Mouse (Mus musculus) C2C12 (cell line): Measurements from ENCODE around the gene Dab2.

Experiments used
- CTCF ChIP-seq: IDR thresholded peaks from one replicate; pipeline ENCODE4 v1.5.1; 2011; ENCODE audit not compliant: control insufficient read depth, insufficient read depth, insufficient read length
- MYOG ChIP-seq: IDR thresholded peaks from one replicate; pipeline ENCODE4 v1.6.1; 2011; ENCODE audit not compliant: control insufficient read depth, insufficient read length; ENCODE audit errors: extremely low read depth
- USF1 ChIP-seq: IDR thresholded peaks from one replicate; pipeline ENCODE4 v1.6.1; 2011; ENCODE audit warnings: low read depth, mild to moderate bottlenecking, control low read depth, moderate library complexity

DNA sequence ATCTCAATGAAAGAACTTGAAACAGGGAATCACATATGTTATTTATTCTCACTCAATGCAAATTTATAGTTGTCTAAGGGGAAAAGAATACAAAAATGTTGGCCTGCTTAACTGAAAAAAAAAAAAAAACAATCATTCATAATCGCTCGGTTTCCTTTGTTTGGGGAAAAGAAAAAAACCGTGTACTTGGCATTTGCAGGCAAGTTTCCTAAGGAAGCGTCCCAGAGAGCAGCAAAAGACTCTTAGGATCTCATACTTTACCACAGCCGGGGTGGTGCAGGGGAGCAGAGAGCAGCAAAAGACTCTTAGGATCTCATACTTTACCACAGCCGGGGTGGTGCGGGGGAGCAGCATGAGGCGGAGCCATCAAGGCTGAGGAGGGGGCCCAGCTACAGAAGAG is 161.8 kb downstream of the Dab2 start:
- no peak for TF ChIP-seq USF1
- TF ChIP-seq CTCF = no peak
- TF ChIP-seq MYOG = no peak
